Mouse (Mus musculus): ENCODE data around the gene Lrrfip2. TPM values are rescaled to one million over a fixed set of nuclear protein-coding genes. Genes with fewer than 3 reads are reported as not detected.
A peak's percentile ranks its signal among the peaks of the same experiment; 100 is the strongest.

Gene Lrrfip2
- total RNA-seq, 1 experiment, result 33.0 TPM

GRCm38 (mm10) chr9:111117794-111118251, 431 bp downstream of the Lrrfip2 start:
- Histone ChIP-seq H3K27ac (ENCODE audit: insufficient read depth, low read depth, low read length, poor library complexity, severe bottlenecking) (no peak overlapping the region; the same call in 1 of the 2 replicates), H3K4me1 (ENCODE audit: control insufficient read depth in 2 of 2, insufficient read depth in 2 of 2, low read length in 2 of 2, poor library complexity in 1 of 2) (peaks cover 0 to 3% of the 10 kb centered on the region in 2 experiments; a peak in 1 of 4 replicates), H3K36me3 (ENCODE audit: control insufficient read depth, insufficient read depth, low read length, poor library complexity, severe bottlenecking) (no peaks in the 10 kb centered on the region), H3K9ac (ENCODE audit: insufficient read depth, low read depth, low read length, poor library complexity, severe bottlenecking) (peak overlapping the region; percentile 85), H3K4me3 (ENCODE audit: insufficient read depth in 1 of 2, low read depth in 1 of 2, low read length in 2 of 2, poor library complexity in 1 of 2, severe bottlenecking in 1 of 2) (peak overlapping the region; percentile 91 to 95), H3K9me3 (ENCODE audit: control insufficient read depth, insufficient read depth, low read depth, low read length) (no peaks in the 10 kb centered on the region)
- TF ChIP-seq MAFK (IDR thresholded peaks at IDR 0.05; ENCODE audit: insufficient read depth, low read depth, low read length) (no peak), CHD2 (IDR thresholded peaks at IDR 0.05; ENCODE audit: low read depth, low read length) (no peak), HCFC1 (IDR thresholded peaks at IDR 0.05; ENCODE audit: borderline replicate concordance, insufficient read depth, low read length) (no peak), ZC3H11A (IDR thresholded peaks at IDR 0.05; ENCODE audit: borderline replicate concordance, low read depth, low read length) (no peak), ZNF384 (IDR thresholded peaks at IDR 0.05; ENCODE audit: low read depth, low read length) (no peak)
- peak; percentile 41 for DNase-seq (ENCODE audit: low read depth, low spot score)
- in situ Hi-C loops (cut with MboI; ENCODE audit: low sequenced_read_pairs in 2 of 2, unreplicated experiment in 2 of 2), result no loop called here

GRCm38 (mm10) chr9:111118252-111118890, 979 bp downstream of the Lrrfip2 start:
- Histone ChIP-seq H3K36me3 (ENCODE audit: control insufficient read depth, insufficient read depth, low read length, poor library complexity, severe bottlenecking) (no peaks in the 10 kb centered on the region), H3K27ac (ENCODE audit: insufficient read depth, low read depth, low read length, poor library complexity, severe bottlenecking) (no peak overlapping the region; the same call in 1 of the 2 replicates), H3K4me1 (ENCODE audit: control insufficient read depth in 2 of 2, insufficient read depth in 2 of 2, low read length in 2 of 2, poor library complexity in 1 of 2) (peaks cover 0 to 3% of the 10 kb centered on the region in 2 experiments; a peak in 1 of 4 replicates), H3K9ac (ENCODE audit: insufficient read depth, low read depth, low read length, poor library complexity, severe bottlenecking) (peak overlapping the region; percentile 85), H3K9me3 (ENCODE audit: control insufficient read depth, insufficient read depth, low read depth, low read length) (no peaks in the 10 kb centered on the region), H3K4me3 (ENCODE audit: insufficient read depth in 1 of 2, low read depth in 1 of 2, low read length in 2 of 2, poor library complexity in 1 of 2, severe bottlenecking in 1 of 2) (peak overlapping the region; percentile 91 to 95)
- no peak for TF ChIP-seq MAFK (IDR thresholded peaks at IDR 0.05; ENCODE audit: insufficient read depth, low read depth, low read length)
- TF ChIP-seq CHD2 (IDR thresholded peaks at IDR 0.05; ENCODE audit: low read depth, low read length), result no peak
- no peak for TF ChIP-seq ZC3H11A (IDR thresholded peaks at IDR 0.05; ENCODE audit: borderline replicate concordance, low read depth, low read length)
- no peak for TF ChIP-seq HCFC1 (IDR thresholded peaks at IDR 0.05; ENCODE audit: borderline replicate concordance, insufficient read depth, low read length)
- no peak for TF ChIP-seq ZNF384 (IDR thresholded peaks at IDR 0.05; ENCODE audit: low read depth, low read length)
- in situ Hi-C loops (cut with MboI; ENCODE audit: low sequenced_read_pairs in 2 of 2, unreplicated experiment in 2 of 2), result no loop called here
- peak; percentile 22 for DNase-seq (ENCODE audit: low read depth, low spot score)

GRCm38 (mm10) chr9:111118891-111119441, 1.6 kb downstream of the Lrrfip2 start:
- no peaks in the 10 kb centered on the region for H3K36me3 ChIP-seq (ENCODE audit: control insufficient read depth, insufficient read depth, low read length, poor library complexity, severe bottlenecking)
- no peak for DNase-seq (ENCODE audit: low read depth, low spot score)
- H3K9ac ChIP-seq (ENCODE audit: insufficient read depth, low read depth, low read length, poor library complexity, severe bottlenecking), result peak overlapping the region; percentile 85; the same call in 1 of the 2 replicates
- TF ChIP-seq ZNF384 (IDR thresholded peaks at IDR 0.05; ENCODE audit: low read depth, low read length) (no peak), MAFK (IDR thresholded peaks at IDR 0.05; ENCODE audit: insufficient read depth, low read depth, low read length) (peak; percentile 80)
- in situ Hi-C loops (cut with MboI; ENCODE audit: low sequenced_read_pairs in 2 of 2, unreplicated experiment in 2 of 2), result no loop called here
- no peaks in the 10 kb centered on the region for H3K9me3 ChIP-seq (ENCODE audit: control insufficient read depth, insufficient read depth, low read depth, low read length)
- H3K27ac ChIP-seq (ENCODE audit: insufficient read depth, low read depth, low read length, poor library complexity, severe bottlenecking), result no peak overlapping the region
- peaks cover 0 to 3% of the 10 kb centered on the region in 2 experiments; a peak in 1 of 4 replicates for H3K4me1 ChIP-seq (ENCODE audit: control insufficient read depth in 2 of 2, insufficient read depth in 2 of 2, low read length in 2 of 2, poor library complexity in 1 of 2)
- peak overlapping the region; percentile 91 to 95 for H3K4me3 ChIP-seq (ENCODE audit: insufficient read depth in 1 of 2, low read depth in 1 of 2, low read length in 2 of 2, poor library complexity in 1 of 2, severe bottlenecking in 1 of 2)

GRCm38 (mm10) chr9:111122446-111122845, 5.1 kb downstream of the Lrrfip2 start:
- TF ChIP-seq MAFK (IDR thresholded peaks at IDR 0.05; ENCODE audit: insufficient read depth, low read depth, low read length), result no peak
- TF ChIP-seq ZC3H11A (IDR thresholded peaks at IDR 0.05; ENCODE audit: borderline replicate concordance, low read depth, low read length), result no peak
- no peak for TF ChIP-seq ZNF384 (IDR thresholded peaks at IDR 0.05; ENCODE audit: low read depth, low read length)
- TF ChIP-seq HCFC1 (IDR thresholded peaks at IDR 0.05; ENCODE audit: borderline replicate concordance, insufficient read depth, low read length), result no peak
- no peak for TF ChIP-seq CHD2 (IDR thresholded peaks at IDR 0.05; ENCODE audit: low read depth, low read length)
- in situ Hi-C loops (cut with MboI; ENCODE audit: low sequenced_read_pairs in 2 of 2, unreplicated experiment in 2 of 2), result no loop called here
- H3K36me3 ChIP-seq (ENCODE audit: control insufficient read depth, insufficient read depth, low read length, poor library complexity, severe bottlenecking), result no peaks in the 10 kb centered on the region
- no peak overlapping the region for H3K27ac ChIP-seq (ENCODE audit: insufficient read depth, low read depth, low read length, poor library complexity, severe bottlenecking)
- no peak overlapping the region for H3K4me3 ChIP-seq (ENCODE audit: insufficient read depth in 1 of 2, low read depth in 1 of 2, low read length in 2 of 2, poor library complexity in 1 of 2, severe bottlenecking in 1 of 2)
- DNase-seq (ENCODE audit: low read depth, low spot score), result no peak
- no peaks in the 10 kb centered on the region for H3K4me1 ChIP-seq (ENCODE audit: control insufficient read depth in 2 of 2, insufficient read depth in 2 of 2, low read length in 2 of 2, poor library complexity in 1 of 2)
- H3K9me3 ChIP-seq (ENCODE audit: control insufficient read depth, insufficient read depth, low read depth, low read length), result no peaks in the 10 kb centered on the region
- no peak overlapping the region for H3K9ac ChIP-seq (ENCODE audit: insufficient read depth, low read depth, low read length, poor library complexity, severe bottlenecking)
